Mouse (Mus musculus) forelimb bud, embryonic 11.5 days (tissue): ENCODE measurements around the gene Cenpf.

Experiments
- DNase-seq: peaks from one replicate; pipeline ENCODE4 v3.0.0-alpha.2; 2012; ENCODE audit warnings: low read depth, low spot score

The Cenpf gene

GRCm38 (mm10) chr1:189630026-189630425, 57.9 kb downstream of the Cenpf start:
- DNase-seq, result no peak

DNA sequence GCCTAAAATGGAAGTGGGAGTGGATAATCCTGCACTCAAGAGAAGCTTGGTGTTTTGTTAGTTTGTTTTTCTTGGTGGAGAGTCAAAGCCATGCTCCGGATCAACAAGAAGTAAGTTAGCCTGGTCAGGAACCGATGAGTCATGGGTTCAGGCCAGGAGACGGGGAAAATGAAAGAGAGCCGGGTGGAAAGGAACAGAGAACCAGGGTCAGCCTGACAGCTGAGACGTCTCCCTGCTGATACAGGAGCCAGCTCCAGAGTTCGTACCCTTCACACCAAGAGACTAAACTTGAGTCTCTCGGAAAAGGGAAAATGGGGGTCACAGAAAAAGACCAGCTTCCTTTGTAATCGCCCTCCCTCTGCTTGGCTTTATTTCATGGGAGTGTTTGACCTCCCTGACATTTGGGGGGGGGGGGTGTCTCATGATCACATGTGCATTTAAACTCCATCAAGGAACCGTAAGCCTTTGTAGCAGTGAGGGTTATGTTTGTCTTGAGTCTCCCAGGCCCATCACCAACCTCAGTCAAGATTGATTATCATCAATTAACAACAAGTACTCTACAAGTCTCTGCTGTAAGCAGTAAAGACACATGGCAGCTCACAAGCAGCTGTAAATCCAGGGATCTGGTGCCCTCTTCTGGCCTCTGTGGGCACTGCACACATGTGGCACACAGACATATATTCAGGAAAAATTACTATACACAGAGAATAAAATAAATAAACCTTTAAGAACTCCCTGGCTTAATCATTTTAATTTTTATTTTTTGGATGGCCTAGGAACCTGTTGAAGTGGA, 59.7 kb downstream of the Cenpf start:
- peak; percentile 74 for DNase-seq

DNA sequence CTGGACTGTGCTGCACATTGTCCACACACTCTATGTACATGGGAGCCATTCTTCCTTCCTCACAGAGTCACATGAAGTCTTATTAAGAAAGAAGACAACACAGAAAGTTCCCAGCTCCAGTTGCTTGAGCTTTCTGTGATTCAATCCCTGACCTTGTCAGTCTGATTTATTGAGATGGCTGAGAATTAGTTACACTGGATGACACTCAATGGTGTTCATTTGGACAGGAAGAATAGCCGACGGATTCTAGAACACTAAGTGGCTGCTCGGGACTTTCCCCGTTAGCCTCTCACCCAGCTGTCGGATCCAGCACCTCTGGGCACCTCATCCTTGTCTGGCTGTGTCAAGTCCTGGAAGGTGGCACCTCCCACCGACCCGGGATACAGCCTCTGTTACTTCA, 63.1 kb downstream of the Cenpf start:
- DNase-seq, result no peak

GRCm38 (mm10) chr1:189618970-189619740, 68.7 kb downstream of the Cenpf start:
- peak; percentile 41 for DNase-seq

DNA sequence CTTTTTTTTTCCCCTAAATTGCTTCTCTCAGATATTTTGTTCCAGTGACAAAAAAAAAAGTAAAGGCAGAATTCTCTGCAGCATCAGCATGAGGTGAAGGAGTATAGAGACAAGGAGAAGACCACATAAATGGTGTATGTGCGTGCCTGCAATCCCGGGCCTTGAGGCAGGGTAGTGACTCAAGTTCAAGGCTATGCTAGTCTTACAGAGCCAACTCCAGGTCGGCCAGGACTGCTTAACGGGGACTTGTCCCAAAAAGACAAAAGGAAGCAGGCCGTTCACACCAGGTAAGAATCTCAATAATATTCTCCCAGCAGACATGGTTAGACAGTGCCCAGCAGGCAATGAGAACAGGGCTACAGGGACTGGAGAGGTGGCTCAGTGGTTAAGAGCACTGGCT, 70.5 kb downstream of the Cenpf start:
- no peak for DNase-seq

GRCm38 (mm10) chr1:189615246-189615645, 72.6 kb downstream of the Cenpf start:
- DNase-seq, result no peak

GRCm38 (mm10) chr1:189613076-189613475, 74.8 kb downstream of the Cenpf start:
- no peak for DNase-seq

DNA sequence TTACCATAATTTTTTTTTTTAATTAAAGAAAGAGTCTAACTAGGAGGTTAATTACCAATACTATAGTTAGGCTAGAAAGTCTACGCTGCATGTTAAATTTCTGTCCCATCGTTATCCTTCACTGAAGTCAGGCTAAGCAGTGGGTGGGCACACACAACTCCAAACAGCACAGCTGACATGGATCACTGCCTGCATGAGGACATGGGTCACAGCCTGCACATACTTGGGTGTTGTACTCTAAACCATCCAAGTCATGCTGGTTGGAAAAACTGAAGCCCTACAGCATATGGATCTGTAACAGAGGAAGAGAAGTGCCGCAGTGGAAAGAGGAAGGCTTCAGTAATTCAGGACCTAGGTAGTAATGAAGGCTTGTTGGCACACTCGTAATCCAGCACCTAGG, 76.1 kb downstream of the Cenpf start:
- no peak for DNase-seq

- DNase-seq, result no peak
These were observed 79.2 kb downstream of the Cenpf start for GRCm38 (mm10) chr1:189608640-189609039.

DNA sequence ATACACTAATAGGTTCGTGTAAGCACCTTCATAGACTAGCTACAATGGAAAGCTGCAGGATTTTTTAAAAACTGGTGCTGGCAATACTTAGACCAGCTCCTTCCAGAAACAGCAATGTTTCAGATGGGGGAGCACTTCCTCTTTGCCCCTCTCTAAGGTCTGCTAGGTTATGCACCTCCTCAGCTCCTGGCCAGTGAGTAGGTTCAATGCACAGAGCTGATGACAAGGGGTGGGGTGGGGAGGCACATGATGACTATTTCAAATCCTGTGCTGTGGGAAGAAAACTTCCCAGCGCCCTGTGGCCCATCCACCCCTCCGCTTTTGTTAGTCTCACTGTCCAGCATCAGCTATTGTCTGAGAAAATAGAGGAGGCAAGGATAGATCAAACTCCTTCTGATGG, 79.8 kb downstream of the Cenpf start:
- DNase-seq, result no peak

DNA sequence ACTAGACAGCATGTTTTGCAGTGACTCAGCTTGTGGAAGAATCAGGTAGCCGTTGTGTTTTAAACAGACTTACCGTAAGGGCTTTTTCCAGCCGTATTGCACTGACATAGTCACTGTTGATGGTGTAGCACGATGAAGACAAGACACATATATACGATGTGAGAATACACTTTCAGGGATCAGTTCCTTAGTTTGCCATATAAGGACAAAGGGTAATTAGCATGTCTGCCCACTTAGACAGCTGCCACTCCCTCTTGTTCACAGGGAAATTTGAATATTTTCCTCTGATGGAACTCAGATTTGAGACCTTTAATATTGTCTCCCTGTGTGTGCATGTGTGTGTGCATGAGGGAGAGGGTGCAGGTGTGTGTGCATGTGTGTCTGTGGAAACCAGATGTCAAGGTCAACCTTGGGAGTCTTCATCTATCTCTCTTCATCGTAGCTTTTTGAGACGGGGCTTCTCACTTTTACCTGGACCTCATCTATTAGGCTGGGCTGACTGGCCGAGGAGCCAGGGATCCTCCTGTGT, 82.2 kb downstream of the Cenpf start:
- DNase-seq, result no peak

- DNase-seq, result no peak
These were observed 90.8 kb downstream of the Cenpf start for GRCm38 (mm10) chr1:189597096-189597495.
